Mouse (Mus musculus): ENCODE measurements around the gene Ankrd12.
"Not testable (repeated sequence)": the region's sequence is repeated elsewhere in the genome, so short reads cannot be mapped to it uniquely, and the experiment has no call there.

Gene Ankrd12

DNA sequence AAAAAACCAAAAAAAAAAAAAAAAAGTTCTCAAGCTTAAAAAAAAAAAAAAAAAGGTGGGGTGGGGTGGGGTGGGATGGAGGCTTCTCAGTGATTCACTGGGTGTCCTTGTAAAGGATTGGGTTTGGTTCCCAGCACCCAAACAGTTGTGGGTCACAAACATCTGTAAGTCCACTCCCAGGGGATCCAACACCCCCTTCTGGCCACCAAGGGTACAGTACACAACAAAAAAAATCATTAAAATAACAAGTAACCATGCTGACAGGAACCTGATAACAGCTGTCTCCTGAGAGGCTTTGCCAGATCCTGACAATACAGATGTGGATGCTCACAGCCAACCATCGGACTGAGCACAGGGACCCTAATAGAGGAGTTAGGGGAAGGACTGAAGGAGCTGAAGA is 7.6 kb upstream of the Ankrd12 start:
- DNase-seq (ENCODE audit: low spot score): no peak

DNA sequence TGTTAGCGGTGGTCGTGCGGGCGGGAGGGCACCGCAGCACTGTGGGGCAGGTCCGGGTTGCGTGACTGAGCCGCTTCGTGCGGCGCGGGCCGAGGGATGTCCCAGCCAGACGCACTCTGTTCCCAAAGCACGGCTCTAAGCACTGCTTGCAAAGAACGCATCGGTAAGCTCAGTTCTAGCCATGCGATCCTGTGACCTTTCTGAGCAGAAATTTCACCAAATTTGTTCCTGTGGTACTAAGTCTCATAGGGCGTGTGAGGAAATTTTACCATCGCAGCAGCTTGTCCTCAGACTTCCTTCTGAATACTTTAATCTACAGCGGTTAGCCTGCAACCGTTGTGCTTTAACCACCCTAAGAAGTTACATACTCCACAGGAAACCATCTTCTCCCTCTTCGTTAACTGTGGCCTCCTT is 555 bp upstream of the Ankrd12 start:
- DNase-seq (ENCODE audit: low spot score): peak; percentile 60

DNA sequence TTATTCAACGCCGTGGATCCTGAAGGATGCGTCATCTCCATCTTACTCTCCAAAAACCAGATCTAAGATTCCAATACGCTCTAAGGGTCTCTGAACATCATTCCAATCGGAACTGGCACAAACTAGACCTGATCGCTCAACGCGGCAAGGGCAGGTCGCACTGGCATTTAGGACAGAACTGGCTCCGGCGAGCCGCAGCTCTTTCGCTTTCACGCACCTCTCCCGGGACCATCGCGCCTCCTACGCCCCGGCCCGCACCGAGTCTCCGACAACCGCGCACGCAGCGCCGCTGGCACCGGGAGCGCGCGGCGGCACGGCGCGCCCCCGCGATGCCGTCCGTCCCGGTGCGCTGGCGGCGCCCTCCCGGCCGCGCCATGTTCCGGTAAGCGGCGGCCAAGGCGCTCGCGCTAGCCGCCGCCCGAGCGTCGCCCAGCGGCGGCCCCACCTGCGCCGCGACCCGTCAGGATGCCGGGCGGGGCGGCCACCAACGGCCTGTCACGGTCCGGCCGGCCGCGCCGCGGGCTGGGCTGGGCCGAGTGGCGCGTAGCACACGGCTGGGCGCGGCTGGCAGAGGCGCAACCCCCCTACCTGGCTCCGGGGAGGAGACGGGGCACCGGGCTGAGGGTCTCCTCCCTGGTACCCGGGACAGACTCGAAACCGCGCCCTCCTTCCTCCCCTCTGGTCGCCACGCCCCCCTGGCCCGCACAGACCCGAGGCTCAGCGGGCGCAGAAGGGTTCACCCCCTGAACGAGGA is 538 bp downstream of the Ankrd12 start:
- DNase-seq (ENCODE audit: low spot score): peak; percentile 46

DNA sequence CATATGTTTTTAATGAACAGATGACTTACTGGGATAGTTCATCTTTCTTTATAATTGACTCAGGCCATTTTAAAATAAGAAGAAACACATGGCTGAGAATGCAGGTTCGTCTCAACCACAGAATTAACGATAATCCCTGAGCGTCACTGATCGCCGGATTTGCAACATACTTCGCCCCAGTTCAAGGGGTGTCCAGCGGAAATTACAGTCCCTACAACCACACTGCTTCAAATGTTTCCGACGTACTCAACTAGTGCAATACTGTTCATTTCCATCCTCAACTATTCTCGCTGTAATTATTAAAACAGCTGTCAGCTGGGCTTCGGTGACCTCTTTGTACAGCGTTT is 1.1 kb downstream of the Ankrd12 start:
- no peak for DNase-seq (ENCODE audit: low spot score)

DNA sequence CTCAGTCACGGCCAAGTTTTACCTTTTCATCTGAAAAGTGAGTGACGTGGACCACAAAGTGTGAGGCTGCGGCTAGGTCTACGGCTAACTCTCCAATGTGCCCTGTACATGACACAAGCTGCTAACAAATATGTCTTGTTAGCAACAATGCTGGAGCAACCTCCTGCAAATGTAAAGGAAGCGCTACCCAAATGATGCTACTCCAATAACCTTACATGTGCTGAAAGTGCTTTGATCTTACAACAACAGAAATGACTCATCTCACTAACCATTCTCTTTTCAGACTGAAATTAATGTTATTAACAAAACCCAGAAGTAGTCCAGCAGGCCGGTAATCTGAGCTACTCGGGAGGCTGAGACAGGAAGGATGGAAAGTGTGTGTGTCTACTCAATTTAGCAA is 2.9 kb downstream of the Ankrd12 start:
- no peak for DNase-seq (ENCODE audit: low spot score)

DNA sequence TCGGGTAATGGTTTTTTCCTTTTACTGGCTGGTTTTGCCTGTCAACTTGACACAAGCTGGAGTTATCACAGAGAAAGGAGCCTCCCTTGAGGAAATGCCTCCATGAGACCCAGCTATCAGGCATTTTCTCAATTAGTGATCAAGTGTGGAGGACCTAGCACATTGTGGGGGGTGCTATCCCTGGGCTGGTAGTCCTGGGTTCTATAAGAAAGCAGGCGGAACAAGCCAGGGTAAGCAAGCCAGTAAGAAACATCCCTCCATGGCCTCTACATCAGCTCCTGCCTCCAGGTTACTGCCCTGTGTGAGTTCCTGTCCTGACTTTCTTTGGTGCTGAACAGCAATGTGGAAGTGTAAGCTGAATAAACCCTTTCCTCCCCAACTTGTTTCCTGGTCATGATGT is 7.9 kb downstream of the Ankrd12 start:
- not testable (repeated sequence) for DNase-seq (ENCODE audit: low spot score)

DNA sequence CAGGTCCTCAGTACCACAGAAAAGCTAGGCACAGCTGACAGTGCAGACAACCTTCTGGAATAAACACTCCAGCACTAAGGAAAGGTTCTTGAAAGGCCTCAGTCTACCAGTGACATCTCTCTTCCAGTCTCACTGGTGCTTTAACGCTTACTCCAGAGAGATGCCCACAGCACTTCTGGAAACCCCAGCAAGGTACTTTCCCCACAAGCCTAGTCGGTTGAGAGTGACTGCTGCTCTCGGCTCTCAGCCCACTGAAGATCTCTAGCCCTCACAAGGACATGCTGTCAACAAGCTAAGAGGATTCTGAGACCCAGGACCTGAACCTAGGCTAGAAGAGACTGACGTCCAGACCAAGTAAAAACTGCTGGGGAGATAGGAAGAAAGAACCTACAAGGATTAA is 11.8 kb downstream of the Ankrd12 start:
- DNase-seq (ENCODE audit: low spot score): no peak

DNA sequence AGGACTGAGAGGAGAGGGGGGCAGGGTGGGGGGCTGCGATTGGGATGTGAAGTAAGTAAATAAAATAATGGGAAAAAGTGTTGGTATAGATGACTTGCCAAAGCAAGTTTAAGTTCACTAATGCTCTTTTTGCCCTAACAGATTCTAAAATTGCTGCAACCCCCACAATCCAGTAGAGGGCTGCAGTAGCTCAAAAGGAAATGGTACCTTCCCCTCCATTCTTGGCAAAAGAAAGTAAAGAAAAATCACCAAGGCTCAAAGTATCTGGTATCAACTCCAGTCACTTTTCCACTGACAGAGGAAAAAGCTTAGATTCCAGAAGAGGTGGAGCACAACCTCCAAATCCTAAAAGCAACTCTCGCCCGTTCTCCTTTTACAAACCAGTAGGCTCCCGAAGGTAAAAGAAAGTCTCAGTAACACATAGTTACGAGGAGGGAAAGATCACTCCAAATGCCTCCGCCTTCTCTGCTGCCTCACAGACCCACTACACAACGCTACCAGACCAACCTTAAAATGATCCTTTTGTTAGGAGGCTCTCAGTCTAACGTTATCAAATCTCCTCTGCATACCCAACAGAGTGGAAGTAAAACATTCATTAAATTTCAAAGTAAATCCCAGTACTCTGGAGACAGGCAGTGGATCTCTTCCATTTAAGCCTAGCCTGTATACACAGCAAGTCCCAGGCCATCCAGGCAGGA is 15.5 kb downstream of the Ankrd12 start:
- DNase-seq (ENCODE audit: low spot score): no peak

DNA sequence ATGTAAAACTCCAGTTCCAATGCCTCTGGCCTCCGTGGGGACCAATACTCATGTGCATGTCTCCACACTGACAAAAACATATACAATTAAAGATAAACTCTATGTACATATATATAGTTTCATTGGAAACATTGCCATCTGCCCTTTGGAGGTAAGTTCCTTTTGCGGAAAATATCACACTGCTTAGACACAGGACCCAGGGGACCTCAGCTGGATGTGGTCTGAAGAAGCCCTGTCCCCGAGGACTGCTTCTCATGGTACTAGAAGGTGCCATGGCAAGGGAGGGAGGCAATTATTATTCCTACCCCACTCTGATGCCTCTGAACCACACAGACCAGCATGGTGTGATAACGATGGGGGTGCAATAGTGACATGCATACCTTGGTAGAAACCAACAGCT is 18.7 kb downstream of the Ankrd12 start:
- DNase-seq (ENCODE audit: low spot score): no peak

DNA sequence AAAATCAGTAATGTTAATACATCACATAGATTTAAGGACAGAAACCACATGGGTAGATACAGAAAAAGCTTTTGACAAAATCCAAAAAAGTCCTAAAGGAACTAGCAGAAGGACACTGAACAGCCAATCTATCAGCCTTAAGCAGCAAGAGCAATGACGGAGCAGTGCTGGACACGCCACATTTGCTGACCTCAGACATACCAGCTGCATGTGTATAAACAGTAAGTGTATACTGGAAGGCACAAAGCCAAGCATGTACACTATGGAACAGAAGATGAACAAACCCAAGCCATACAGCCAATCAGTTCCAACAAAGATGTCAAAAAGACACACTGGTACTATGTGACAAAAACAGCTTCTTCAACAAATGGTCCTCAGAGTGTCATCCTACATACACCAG is 19.7 kb downstream of the Ankrd12 start:
- DNase-seq (ENCODE audit: low spot score): no peak

DNA sequence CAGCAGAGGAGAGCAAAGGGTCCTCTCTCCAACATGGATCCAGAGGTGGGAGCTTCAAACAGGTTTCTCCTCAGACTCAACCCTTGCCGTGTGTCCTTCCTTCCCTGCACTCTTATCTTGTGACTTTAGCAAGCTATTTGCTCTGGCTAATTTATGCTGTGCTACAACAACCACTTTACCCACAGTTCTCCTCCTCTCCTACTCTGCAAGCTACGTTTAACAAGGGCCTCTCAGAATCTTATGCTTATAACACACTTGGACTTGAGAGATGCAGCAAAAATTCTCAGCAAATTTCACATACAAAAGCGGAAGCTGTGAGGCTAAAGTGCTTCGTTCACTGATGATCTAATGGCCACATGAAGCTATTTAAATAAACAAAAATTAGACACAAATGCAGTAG is 23.5 kb downstream of the Ankrd12 start:
- DNase-seq (ENCODE audit: low spot score): no peak

DNA sequence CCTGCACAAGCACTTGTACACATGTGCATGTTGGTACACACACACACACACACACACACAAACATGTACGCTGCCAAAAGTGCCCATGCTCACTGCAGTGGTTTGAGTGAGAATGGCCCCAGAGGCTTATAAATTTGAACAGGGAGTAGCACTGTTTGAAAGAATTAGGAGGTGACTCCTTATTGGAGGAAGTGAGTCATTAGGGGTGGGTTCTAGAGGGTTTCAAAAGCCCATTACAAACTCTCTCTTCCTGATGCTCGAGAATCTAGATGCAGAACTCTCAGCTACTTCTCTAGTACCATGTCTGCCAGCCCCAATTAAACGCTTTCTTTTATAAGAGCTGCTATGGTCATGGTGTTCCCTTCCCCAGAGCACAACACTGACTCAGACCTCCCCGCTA is 28.1 kb downstream of the Ankrd12 start:
- DNase-seq (ENCODE audit: low spot score): no peak

DNA sequence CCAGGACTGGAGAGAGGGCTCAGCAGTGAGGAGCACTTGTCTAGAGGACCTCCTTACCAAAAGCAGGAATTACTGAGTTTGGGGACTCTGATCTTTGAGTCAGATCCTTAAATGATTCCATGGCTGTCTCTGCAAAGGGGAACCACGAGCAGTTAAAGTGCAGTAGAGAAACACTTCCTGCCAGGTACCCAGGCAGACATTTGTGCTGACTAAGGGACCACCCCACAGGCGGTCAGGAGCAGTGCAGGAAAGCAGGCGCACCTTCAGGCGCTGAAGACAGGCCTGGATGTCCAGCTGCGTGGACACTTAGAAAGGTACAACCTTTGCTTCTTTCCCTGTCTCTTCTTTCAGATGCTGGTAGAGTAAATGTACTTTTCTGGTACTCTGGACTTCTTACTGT is 28.7 kb downstream of the Ankrd12 start:
- no peak for DNase-seq (ENCODE audit: low spot score)

DNA sequence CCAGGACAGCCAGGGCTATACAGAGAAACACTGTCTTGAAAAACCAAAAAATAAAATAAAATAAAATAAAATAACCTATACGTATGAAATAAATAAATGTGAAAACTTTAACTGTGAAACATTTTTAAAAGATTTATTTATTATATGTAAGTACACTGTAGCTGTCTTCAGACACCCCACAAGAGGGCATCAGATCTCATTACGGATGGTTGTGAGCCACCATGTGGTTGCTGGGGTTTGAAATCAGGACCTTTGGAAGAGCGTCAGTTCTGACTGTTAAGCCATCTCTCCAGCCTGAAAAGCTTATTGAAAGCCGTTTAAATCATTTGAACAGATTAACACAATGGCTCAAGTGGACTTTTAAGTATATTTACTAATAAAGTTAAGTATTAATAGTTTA is 33.2 kb downstream of the Ankrd12 start:
- not testable (repeated sequence) for DNase-seq (ENCODE audit: low spot score)

DNA sequence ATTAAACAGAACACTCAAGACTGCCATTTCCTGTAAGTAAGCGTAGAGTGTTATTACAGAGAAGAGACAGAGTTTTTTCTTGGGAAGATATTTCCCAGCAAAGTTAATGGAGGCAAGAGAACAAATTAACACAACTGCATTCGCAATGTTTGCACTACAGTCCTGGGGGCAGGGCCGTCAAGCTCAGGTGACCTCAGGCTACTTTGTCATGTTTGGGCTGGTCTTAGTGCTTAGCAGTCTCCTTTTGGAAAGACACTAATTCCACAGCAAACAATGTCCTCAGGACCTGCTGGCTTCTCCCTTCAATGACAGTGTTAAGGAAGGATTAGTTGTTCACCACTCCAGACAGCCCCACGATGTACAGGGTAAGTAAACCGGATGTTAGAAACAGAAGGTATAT is 35.9 kb downstream of the Ankrd12 start:
- no peak for DNase-seq (ENCODE audit: low spot score)

DNA sequence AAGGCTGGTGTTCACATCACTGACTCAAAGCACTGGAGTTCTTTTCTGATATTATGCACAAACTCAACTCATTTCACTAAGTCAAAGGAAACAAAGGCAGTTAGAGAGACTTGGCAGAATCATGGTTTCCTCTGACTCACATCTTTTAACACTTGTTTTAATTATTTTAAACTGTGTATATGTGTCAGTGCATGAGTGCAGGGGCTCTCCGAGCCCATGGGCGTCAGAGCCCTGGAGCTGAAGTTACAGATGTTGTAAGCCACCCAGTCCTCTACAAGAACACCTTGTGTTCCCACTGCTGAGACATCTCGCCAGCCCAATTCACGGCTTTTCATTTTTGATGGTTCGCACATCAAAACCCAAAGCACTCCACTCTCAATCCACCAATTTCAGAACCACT is 43.6 kb downstream of the Ankrd12 start:
- DNase-seq (ENCODE audit: low spot score): no peak

DNA sequence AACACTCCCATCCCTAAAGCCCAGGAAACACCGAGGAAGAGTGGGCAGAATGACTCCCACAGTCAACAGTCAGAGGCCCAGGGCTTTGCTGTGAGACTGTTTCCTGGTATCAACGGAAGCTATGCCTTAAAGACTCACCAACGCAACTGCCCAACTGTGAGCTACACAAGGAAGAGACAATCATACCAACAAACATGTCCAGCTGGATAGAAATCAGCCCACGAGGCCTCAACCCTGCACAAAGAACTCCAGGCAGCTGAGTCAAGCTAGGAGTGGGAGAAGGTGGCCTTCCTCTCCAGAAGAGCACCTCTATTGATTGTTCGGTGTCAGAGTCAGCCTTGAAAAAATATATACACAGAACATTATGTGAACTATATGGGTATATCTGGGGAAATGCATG is 44.9 kb downstream of the Ankrd12 start:
- no peak for DNase-seq (ENCODE audit: low spot score)

DNA sequence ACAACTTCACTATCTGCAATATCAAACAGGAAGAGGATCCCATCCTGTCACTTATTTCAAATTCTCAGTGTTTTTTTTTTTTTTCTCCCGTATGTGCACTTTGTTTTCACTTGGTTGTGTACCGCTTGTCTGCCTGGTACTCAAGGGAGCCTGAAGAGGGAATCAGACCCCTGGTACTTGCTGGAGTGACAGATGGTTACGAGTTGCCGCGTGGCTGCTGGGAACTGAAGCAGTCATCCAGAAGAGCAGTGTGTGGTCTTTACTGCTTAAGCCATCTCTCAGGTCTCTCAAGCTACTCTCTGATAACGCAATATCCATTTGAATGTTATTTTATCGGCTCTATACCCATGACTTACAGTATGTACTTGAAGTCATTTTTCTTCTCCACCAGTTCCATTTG is 52.7 kb downstream of the Ankrd12 start:
- no peak for DNase-seq (ENCODE audit: low spot score)

DNA sequence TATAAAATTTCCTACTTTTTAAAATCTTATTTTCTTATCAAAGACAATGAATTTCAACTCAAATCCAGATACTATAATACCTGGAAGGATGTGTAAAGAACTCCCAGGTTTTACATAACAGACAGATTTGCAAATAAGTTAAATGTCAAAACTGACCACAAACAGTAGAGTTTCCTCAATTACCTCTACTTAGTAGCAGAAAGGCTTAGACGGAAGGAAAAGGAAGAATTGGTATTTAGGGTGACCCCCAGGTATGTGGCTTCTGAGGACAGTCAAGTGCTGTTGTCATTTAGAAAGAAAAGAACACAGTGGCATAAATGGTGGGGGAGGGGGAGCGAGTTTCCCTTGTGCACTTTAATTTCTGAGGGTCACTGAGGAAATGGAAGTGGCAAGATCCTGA is 65.1 kb downstream of the Ankrd12 start:
- no peak for DNase-seq (ENCODE audit: low spot score)

DNA sequence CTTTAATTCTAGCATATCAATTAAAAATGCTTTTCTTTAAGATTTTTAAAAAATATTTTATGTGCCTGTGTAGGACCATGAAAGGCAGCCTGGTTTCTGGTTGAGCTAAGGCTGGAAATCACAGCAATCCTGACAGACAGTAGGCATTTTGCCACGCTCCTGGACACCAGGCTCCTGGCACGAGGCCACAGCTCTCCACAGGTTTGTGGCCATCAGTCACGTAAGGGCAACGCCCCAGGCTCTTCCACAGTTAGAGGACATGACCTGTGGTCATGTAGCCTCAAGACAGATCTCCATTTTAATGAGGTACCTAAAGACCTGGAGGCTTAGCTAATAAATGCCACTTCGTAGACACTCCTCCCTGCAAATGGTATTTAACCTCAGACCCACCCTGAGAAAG is 69.0 kb downstream of the Ankrd12 start:
- DNase-seq (ENCODE audit: low spot score): peak; percentile 37

DNA sequence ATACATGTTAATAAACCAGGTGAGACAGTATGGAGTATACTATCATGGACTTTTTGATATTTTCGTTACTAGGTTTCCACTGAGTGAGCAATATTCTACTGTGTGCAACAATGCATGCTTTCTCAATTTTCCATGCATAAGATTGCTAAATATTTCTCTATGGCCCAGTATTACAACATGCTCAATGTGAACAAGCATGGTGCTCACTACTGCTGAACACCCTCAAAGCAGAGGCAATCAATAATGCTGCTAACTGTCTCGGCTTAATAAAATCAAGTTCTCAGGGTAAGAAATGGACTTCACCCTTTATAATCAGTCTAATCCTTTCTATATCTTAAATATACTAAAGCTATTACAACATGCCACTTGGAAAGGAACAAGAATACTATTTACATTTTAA is 69.4 kb downstream of the Ankrd12 start:
- DNase-seq (ENCODE audit: low spot score): peak; percentile 12

DNA sequence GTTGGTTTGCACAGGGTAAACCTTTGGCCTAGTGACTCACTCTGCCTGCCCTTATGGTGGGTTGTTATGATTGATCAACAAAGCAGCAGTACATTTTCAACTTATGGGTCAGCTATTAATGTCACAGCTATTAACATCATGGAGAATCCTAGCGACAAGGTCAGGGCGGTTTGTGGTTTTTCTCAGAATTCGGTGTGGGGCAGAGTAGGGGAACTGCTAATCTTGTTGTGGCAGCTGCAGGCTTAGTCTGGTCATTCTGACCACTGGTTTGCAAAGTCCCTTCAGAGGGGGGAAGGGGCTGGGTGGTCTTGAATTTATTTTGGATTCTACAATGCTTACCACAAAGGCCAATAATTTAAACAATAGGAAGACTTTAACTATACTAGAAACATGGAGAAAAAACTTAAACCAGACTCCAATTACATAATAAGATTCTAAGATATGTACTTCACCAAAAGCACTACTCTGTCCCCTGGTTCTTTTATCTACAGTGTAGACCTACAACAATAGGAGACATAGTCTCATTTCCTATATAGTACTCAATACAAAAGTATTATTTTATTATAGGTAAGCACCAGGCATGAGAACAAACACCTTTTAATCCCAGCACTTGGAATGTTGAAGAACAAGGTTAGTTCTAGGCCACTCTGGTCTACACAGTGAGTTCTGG is 88.6 kb downstream of the Ankrd12 start:
- no peak for DNase-seq (ENCODE audit: low spot score)

DNA sequence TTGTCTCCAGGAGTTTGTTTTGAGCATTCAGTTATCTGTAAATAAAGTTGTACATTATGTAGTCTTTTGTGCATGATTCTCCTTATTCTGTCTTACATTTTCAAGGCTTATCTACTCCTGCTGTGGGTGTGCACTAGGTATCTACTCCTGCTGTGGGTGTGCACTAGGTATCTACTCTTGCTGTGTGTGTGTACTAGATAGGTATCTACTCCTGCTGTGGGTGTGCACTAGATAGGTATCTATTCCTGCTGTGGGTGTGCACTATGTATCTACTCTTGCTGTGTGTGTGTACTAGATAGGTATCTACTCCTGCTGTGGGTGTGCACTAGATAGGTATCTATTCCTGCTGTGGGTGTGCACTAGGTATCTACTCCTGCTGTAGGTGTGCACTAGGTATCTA is 100.2 kb downstream of the Ankrd12 start:
- DNase-seq (ENCODE audit: low spot score): not testable (repeated sequence)

Measured in adipocyte (in vitro differentiated cells).